Mouse (Mus musculus) monocyte, adult 2 months (primary cell): ENCODE measurements around the gene Slc4a10.
"Not testable (repeated sequence)": the region's sequence is repeated elsewhere in the genome, so short reads cannot be mapped to it uniquely, and the experiment has no call there.

Source experiments
- DNase-seq, 2 experiments: peaks; one replicate each; pipeline ENCODE4 v3.0.0; 2022; ENCODE audit warnings: low spot score in 2 of 2, low read depth in 1 of 2

The Slc4a10 gene

GRCm38 (mm10) chr2:62046421-62046845 lies at the start of gene Slc4a10:
TSS of gene Slc4a10 (plus strand) at chr2:62046462.
- DNase-seq: no peak

GRCm38 (mm10) chr2:62001251-62001650 lies 45.0 kb upstream of the Slc4a10 start:
- not testable (repeated sequence) for DNase-seq

DNA sequence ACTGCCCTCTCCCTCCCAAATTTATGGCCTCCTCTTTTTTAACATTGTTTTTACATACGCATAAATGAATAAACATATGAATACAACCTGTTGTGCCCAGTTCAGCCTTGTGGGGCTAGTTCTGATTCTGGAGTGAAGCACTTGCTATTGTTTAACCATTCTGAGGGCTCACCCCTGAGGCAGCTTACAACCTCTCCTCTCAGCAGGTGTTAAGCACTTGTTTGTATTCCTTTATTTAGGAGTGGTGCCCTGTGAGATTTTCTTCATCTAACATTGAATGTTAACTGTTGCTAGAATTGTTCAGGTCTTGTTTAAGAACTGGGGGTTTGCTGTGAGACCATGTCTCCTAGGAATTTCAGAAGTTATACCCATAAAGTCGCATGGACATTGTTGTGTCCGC lies 28.1 kb upstream of the Slc4a10 start:
- DNase-seq: no peak

- DNase-seq: no peak
These were observed 720 bp downstream of the Slc4a10 start for GRCm38 (mm10) chr2:62046861-62047503.

GRCm38 (mm10) chr2:62047504-62048005 lies 1.3 kb downstream of the Slc4a10 start:
- DNase-seq: no peak

GRCm38 (mm10) chr2:62048116-62048515 lies 1.9 kb downstream of the Slc4a10 start:
- no peak for DNase-seq

DNA sequence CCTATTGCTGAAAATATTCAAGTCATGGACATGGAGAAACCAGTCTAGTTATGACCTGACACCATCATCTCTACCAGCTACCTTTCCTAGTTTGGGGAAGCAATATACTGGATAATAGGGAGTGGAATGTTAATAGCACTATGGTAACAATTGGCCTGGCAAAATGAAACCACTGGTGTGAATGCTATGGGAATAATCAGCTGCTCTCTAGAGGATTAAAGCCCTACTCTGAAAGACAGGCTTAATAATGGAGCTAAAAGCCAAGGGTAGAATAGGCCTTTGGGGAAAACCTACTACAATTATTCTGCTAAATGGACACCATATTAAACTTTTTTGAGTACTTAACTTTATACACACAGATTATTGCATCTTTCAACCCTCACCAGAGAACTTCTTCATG lies 30.2 kb downstream of the Slc4a10 start:
- DNase-seq: no peak

- no peak for DNase-seq
These were observed 41.3 kb downstream of the Slc4a10 start for GRCm38 (mm10) chr2:62087566-62087965.

GRCm38 (mm10) chr2:62088715-62089114 lies 42.5 kb downstream of the Slc4a10 start:
- no peak for DNase-seq

DNA sequence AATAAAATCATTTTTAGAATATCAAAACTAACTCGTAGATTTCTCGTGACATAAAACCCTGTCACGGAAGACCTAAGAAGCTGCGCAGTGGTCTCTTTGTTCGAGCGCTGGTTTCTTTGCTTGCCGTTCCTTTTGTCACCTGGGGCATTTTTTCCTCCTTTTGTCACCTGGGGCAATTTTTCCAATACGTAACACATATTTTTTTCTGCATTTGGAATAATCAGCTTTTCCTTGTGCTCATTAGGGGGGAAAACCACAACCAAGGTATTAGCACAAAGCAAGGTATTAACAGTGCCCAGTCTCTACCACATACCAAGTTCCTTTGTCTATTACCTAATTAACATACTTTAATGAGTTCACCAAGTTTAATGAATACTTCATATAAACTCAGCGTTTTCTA lies 42.9 kb downstream of the Slc4a10 start:
- DNase-seq: no peak

GRCm38 (mm10) chr2:62100526-62100925 lies 54.3 kb downstream of the Slc4a10 start:
- no peak for DNase-seq

DNA sequence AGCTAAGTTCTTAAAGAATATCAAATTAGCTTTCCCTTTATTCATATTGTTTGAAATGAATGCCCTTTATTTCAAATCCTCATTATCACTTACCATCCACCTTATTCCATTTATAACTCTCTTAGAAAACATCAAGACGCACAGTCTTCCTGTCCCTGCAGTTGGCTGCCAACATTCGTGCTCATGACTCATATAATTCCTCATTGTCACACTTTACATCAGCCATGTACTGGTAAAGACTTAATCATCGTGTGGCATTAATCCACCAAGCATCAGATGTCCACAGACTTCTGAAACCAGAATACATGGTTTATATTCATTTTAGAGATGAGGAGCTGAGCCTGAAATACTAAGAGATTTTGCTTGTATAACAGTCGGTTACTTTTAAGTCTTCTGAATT lies 69.1 kb downstream of the Slc4a10 start:
- no peak for DNase-seq

GRCm38 (mm10) chr2:62129975-62130374 lies 83.7 kb downstream of the Slc4a10 start:
- no peak for DNase-seq

DNA sequence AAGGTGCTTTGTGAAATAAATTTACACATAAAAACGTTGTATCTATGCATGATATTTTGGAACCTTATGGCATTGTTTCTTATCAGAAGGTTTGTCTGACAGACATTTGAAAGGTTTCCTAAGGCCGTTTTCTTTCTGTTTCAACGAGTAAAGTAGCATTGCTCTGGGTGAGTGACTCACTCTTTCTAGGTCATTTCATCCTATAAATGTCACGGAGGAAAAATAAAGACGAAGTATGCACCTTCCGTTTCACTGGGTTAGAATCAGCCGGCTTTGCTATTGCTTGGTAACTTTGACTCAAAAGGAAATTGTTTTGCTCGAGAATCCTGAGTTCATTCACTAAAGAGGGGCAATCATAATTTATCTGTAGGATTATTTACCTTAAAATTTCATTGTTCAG lies 88.6 kb downstream of the Slc4a10 start:
- no peak for DNase-seq

DNA sequence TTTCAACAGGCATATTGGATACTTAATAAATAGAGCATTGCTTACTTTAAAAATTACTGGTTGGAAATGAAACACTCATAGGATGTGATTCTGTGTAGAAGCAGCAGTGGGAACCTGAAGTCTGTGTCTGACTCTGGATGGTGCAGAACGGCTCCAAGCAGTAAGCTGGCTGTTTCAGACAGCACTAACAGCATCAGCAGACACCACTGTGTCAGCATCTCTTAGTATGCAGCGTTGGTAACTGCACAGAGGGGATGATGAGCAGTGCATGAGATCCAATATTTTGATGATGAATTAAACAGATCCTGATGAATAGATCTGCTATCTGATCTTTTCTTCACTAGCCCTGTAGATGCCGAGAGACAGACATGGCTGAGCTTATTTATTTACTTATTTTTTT lies 101.4 kb downstream of the Slc4a10 start:
- no peak for DNase-seq

DNA sequence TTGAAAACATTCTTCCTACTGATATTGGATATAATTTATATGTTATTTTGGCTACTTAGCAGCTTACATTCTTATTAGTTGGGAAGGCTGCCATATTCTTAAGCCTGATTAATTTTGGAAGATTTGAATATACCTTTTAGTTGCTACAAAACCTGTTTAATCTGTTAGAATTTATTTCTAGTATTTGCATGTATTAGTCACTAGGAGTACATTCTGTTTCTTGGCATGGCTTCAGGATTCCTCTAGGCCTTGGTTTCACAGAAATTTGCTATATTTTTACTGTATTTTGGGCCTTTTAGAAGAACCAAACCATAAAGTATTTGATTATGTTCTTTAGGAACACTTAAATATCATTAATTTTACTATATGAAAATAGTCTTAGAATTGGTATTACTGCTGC lies 103.2 kb downstream of the Slc4a10 start:
- no peak for DNase-seq

GRCm38 (mm10) chr2:62150830-62151229 lies 104.6 kb downstream of the Slc4a10 start:
- DNase-seq: no peak

DNA sequence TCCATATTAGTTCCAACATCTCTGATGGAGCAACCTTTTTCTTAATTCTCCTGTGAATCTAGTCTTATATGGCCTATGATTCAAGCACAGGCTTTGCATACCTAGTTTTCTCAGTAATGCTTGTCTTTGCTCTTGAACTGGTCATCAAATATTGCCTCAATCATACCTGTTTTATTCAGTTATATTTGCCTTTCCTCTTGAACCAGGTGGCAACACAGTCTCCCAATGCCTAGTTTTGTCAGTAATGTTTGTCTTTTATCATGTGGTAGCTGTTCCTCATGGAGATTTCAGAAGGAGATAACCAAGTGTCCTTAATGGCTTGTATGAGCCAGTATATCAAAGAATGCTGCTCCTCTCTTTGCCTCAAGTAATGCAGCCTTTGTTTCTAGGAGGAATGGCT lies 163.8 kb downstream of the Slc4a10 start:
- no peak for DNase-seq

- no peak for DNase-seq
These were observed 164.8 kb downstream of the Slc4a10 start for GRCm38 (mm10) chr2:62211106-62211505.

- no peak for DNase-seq
These were observed 181.3 kb downstream of the Slc4a10 start for GRCm38 (mm10) chr2:62227563-62227962.

GRCm38 (mm10) chr2:62231271-62231670 lies 185.0 kb downstream of the Slc4a10 start:
- no peak for DNase-seq

- no peak for DNase-seq
These were observed 197.9 kb downstream of the Slc4a10 start for GRCm38 (mm10) chr2:62244167-62244566.

DNA sequence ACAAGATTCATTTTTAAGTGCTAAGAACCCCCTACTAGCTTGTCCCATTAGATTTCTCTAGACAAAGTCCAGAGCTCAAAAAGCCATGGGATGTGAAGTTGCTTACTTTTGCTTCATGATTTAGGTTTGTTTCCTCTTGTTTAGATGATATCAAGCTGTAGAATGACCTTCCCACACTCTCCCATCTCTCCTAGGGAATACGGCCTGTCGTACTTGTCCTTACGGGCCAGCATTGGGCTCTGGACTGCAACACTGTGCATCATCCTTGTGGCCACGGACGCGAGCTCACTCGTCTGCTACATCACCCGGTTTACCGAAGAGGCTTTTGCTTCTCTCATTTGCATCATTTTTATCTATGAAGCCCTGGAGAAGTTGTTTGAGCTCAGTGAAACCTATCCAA lies 222.2 kb downstream of the Slc4a10 start:
- no peak for DNase-seq
